ENCODE assay signal across 18 mouse cellular contexts in genomic region chr2:76631600-76631999, GRCm38 (mm10). TPM values are rescaled to one million over a fixed set of nuclear protein-coding genes. Genes with fewer than 3 reads are reported as not detected.
"Had no signal": no experiment of that assay in that cellular context is flagged by ENCODE, and none has a peak within 500 bp of the region (broad histone marks: within the 10 kb centered on the region; RNA-seq: fewer than 3 reads in every experiment).

No protein-coding gene starts in this region.

- H3K9me3 ChIP-seq: liver, embryonic 15.5 days; midbrain, embryonic 15.5 days; neural tube, embryonic 12.5 days had no signal

- H3K4me3 ChIP-seq: left cerebral cortex, adult 2 months; limb, embryonic 12.5 days; liver, embryonic 15.5 days; midbrain, embryonic 15.5 days; neural tube, embryonic 12.5 days had no signal

- H3K27me3 ChIP-seq: limb, embryonic 12.5 days; liver, embryonic 15.5 days; midbrain, embryonic 15.5 days; neural tube, embryonic 12.5 days had no signal

- H3K4me1 ChIP-seq: limb, embryonic 12.5 days; liver, embryonic 15.5 days; midbrain, embryonic 15.5 days; neural tube, embryonic 12.5 days had no signal

- H3K27ac ChIP-seq: left cerebral cortex, adult 2 months; limb, embryonic 12.5 days; liver, embryonic 15.5 days; midbrain, embryonic 15.5 days; neural tube, embryonic 12.5 days had no signal

- DNase-seq: kidney, postnatal 14 days; liver; lung, adult 2 months; lung, postnatal 36 days; spleen, adult 18-20 months; thymus, adult 18-20 months; thymus, postnatal 14 days had no signal

- ATAC-seq: lung, postnatal 0 days; midbrain, embryonic 15.5 days had no signal

- H3K4me2 ChIP-seq: limb, embryonic 12.5 days; liver, embryonic 15.5 days; midbrain, embryonic 15.5 days; neural tube, embryonic 12.5 days had no signal

- H3K9ac ChIP-seq: limb, embryonic 12.5 days; liver, embryonic 15.5 days; midbrain, embryonic 15.5 days; neural tube, embryonic 12.5 days had no signal

RNA-seq across cellular contexts. Expression of gene Pjvk, which starts 16.7 kb away (rescaled TPM):
- total RNA-seq: layer of hippocampus, postnatal 25 days; left cerebral cortex, adult 2 months; left cerebral cortex, postnatal 14 days; monocyte, adult 5-6 weeks; neutrophil, adult 5-6 weeks had no signal
- polyA plus RNA-seq: large intestine, adult 2 months; liver, embryonic 15.5 days; lung, adult 2 months had no signal
